Mouse (Mus musculus): ENCODE data around the gene Doc2g.
"Not testable (repeated sequence)": the region's sequence is repeated elsewhere in the genome, so short reads cannot be mapped to it uniquely, and the experiment has no call there.

The Doc2g gene

GRCm38 (mm10) chr19:4018743-4019583 lies 15.8 kb downstream of the Doc2g start:
- DNase-seq: peak; percentile 90

DNA sequence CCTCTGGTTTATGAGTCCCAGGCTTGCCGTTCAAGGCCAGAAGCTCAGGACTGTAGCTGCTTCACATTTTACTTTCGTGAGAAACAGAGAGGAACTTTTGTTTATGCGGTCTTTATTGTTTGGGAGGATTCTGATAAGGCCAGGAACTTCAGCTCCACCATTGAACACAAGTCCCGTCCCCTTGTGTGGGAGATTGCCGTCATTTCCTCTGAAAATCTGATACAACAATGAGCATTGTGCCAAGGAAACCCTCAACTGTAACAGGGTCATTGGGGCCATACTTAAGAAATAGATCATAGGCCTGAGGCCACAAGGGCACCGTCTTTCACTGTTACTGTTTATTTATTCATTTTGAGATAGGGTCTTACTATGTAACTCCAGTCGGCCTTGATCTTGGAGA lies 20.1 kb downstream of the Doc2g start:
- no peak for DNase-seq

DNA sequence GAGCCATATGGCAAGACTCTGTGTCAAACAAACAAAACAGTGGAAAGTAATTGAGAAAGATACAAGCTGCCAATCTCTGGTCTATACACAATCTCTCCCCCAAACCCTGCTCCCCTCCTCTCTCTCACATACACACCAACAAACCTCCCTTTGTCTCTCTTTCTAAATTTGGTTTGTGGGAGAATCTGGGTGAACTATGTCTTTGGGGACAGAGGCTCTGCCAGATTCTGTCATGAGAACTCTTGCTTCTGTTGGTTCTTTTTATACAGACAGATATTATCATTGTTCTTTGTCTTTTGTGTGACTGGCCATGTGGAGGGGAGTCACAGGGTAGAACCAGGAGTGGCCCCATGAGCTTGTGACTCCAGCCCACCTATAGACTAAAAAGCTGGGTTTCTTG lies 24.5 kb downstream of the Doc2g start:
- DNase-seq: no peak

DNA sequence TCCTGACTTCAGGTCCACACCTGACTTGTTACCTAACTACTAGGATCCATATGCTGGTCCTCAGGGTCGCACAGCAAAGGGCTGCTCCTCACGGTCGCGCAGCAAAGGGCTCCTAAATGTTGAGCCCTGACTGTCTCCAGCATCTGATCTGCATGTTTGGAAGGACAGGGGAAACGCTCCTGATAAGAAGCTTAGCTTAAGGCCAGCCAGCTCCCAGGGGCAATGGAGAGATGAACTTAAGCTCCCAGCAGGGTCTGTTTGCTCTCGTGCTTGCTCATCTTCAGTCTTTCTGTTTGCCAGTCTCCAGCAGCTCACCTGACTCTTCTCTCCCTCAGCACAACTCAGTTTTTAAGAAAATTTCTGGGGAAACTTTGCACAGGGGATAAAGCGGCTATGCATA lies 29.6 kb downstream of the Doc2g start:
- no peak for DNase-seq

DNA sequence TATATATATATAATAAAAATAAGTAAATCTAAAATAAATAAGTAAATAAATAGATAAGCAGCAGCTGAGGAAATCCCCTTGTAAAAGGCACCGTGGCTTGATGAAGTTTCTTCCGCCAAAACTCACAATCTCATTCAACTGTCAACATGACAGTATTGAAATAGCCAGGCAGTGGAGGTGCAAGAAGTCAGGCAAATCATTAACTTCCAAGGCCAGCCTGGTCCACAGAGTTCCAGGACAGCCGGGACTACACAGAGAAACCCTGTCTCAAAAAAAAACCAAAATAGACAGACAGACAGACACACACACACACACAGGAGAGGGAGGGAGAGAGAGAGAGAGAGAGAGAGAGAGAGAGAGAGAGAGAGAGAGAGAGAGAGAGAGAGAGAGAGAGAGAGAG lies 30.2 kb downstream of the Doc2g start:
- DNase-seq: no peak

GRCm38 (mm10) chr19:4033742-4034141 lies 30.6 kb downstream of the Doc2g start:
- no peak for DNase-seq

- no peak for DNase-seq
Observed at GRCm38 (mm10) chr19:4036327-4037045, 33.4 kb downstream of the Doc2g start.

GRCm38 (mm10) chr19:4037154-4037787 lies 34.2 kb downstream of the Doc2g start:
- DNase-seq: not testable (repeated sequence)

DNA sequence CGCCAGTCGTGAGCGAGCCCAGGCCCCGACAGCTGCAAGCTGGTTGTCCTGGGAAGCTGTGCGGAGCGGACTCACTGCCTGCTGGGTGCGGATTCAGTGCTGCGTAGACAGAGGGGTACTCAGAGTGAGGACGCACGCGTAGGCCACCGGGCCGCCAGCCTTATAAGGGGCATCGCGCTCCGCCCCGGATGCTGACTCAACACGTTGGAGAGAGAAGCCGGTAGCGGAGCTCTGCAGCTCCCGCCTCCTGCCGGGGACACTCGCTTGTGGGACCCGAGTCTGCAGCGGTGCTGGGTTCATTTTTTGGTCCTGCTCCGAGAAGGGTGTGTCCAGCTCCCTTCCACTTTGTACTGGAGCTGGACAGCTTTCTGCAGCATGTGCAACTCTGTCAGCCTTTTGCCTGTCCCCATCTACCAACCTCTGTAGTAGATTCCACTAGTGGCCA lies 34.7 kb downstream of the Doc2g start, which contains the start of gene Gstp1:
TSS of gene Gstp1 (minus strand) at position 198 of the 445 bp plus-strand sequence.
- DNase-seq: peak; percentile 85

DNA sequence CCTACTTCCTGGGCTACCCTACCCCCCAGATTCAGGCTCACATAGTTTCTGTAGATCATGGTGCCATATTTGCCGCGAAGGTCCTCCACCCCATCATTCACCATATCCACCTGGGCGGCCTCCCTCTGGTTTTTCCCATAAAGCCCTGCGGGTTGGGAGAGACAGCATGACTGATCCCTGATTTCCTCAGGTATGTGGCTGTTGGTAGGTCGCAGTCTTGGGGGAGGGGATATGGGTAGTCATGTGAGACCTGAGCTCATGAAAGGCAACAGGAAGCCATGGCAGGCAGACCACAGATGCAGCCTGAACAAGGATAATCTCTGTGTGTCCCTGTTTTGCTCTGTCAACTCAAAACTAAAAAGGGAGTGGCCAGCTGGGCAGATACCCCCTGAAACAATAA lies 37.8 kb downstream of the Doc2g start:
- DNase-seq: not testable (repeated sequence)

DNA sequence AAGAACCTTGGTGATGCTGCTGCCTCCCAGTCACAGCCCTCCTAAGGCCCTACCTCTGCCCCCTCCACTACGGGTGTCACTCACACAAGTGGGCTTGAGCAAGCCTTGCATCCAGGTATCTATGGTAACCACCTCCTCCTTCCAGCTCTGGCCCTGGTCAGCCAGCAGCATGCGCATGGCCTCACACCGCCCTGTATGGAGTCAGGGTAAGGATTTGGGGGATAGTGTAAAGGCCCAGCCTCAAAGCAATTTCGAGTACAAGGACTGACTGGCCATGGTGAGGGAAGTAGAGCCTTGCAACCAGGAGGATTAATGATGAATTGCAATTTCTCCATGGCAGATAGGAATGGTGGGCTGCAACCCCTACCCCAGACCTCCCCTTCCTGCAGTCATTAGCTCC lies 38.4 kb downstream of the Doc2g start:
- DNase-seq: not testable (repeated sequence)

DNA sequence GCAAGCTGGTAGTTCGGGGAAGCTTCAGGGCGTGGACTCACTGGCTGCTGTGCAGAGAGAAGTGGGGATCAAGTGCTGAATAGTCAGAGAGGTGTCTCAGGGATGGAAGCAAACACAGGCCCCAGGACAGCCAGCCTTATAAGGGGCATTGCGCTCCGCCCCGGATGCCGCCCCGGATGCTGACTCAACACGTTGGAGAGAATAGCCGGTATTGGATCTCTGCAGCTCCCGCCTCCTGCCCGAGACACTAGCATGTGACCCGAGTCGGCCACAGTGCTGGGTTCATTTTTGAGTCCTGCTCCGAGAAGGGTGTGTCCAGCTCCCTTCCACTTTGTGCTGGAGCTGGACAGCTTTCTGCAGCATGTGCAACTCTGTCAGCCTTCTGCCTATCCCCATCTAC lies 39.0 kb downstream of the Doc2g start:
- no peak for DNase-seq

- DNase-seq: not testable (repeated sequence)
Observed at GRCm38 (mm10) chr19:4044109-4044508, 41.0 kb downstream of the Doc2g start.

DNA sequence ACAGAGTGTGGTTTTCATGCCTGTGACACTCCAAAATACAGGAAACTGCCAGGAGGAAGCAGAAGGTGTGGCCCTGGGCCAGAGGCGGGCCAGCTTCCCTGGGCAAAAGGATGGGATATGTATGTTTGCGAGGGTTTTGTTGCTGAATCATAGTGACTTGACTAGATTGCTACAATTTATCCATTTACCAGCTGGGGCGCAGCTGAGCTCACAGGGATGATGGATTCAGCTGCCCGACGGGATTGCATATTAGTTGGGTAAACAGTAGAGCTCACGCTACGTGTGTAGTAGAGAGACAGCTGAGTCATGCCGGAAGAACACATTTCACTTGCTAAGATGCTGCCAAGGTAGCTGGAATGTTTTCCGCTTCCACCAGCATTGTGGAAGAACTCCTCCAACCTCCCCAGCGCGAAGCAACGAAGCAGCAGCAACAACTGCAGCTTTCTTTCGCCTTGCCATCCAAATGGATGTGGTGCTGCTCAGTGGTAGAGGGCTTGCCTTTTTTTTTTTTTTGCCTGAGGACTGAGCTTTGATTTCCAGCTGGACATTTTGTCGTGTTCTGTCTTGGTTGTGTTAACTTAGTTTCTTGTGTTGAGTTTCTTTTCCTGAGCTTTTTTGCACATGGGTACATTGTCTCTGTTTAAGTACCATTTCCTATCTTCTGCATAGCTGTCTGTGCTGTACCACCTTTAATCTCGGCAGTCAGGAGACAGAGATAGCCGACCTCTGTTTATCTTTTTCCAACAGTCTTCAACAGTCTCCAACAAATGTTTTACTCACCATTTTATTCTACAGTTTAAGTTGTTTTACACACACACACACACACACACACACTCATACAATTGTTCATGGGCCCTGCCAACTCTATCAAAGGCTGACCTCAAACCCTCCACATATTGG lies 43.1 kb downstream of the Doc2g start, which contains the start of gene Gstp2:
TSS of gene Gstp2 (minus strand) at position 58 of the 900 bp plus-strand sequence.
- DNase-seq: peak; percentile 86

GRCm38 (mm10) chr19:4046866-4047254 lies 43.7 kb downstream of the Doc2g start:
- peak; percentile 38 for DNase-seq

- DNase-seq: peak; percentile 82
Observed at GRCm38 (mm10) chr19:4047859-4048258, 44.7 kb downstream of the Doc2g start.

DNA sequence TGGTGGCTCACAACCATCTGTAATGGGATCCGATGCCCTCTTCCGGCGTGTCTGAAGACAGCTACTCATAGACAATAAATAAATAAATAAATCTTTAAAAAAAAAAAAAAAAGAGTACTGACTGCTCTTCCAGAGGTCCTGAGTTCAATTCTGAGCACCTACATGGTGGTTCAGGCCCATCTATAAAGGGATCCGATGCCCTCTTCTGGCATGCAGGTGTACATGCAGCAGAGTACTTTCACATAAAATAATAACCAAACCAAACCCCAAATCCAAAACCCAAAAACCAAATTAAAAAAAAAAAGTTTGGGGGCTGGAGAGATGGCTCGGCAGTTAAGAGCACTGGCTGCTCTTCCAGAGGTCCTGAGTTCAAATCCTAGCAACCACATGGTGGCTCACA lies 46.0 kb downstream of the Doc2g start:
- not testable (repeated sequence) for DNase-seq

DNA sequence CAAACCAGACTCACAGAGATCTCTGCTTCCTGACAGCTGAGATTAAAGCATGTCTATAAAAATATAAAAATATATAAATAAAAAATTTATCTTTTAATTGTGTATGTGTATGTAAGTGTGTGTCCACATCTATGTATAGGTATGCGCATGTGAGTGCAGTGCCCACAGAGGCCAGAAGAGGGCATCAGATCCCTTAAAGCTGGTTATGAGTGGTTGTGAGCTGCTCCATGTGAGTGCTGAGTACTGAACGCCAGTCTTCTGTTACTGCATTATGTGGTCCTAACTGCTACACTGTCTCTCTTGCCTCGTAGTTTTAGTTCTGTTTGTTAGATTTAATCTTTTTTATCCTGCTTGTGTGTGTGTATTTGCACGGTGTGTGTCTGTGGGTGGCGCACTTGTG lies 47.9 kb downstream of the Doc2g start:
- no peak for DNase-seq

- no peak for DNase-seq
Observed at GRCm38 (mm10) chr19:4051741-4052515, 48.8 kb downstream of the Doc2g start.

- no peak for DNase-seq
Observed at GRCm38 (mm10) chr19:4052516-4053030, 49.5 kb downstream of the Doc2g start.

DNA sequence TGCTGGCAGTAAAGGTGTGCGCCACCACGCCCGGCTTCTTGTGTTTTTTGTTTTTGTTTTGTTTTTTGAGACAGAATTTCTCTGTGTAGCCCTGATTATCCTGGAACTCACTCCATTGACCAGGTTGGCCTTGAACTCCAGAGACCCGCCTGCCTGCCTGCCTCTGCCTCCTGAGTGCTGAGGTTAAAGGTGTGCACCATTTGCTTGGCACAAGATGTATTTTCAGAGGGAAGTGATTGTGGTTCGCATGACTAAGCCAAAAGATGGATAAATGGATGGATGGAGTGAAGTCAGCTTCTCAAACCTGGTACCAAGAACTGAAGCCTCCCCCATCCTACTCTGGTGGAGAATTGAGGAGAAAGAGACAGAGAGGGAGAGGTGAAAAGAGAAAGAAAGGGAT lies 51.5 kb downstream of the Doc2g start:
- DNase-seq: no peak
